Mouse (Mus musculus): ENCODE results near the gene 1810046K07Rik. TPM values are rescaled to one million over a fixed set of nuclear protein-coding genes. Genes with fewer than 3 reads are reported as not detected.
A peak's percentile ranks its signal among the peaks of the same experiment; 100 is the strongest.

Gene 1810046K07Rik
- not detected in 2 replicates for total RNA-seq (2014; fragmentation: Nextera tagmentation)
- total RNA-seq (2017): not detected in 2 replicates

- ATAC-seq (replicated peaks; ENCODE audit: low FRiP score, low TSS enrichment, poor library complexity, severe bottlenecking): no peak
Observed at GRCm38 (mm10) chr9:51328731-51329130, at the start of gene 1810046K07Rik. Gene 1810046K07Rik (minus strand): TSS chr9:51328917.

GRCm38 (mm10) chr9:51369560-51369959 is 40.8 kb upstream of the 1810046K07Rik start:
- ATAC-seq (replicated peaks; ENCODE audit: low FRiP score, low TSS enrichment, poor library complexity, severe bottlenecking): no peak

GRCm38 (mm10) chr9:51367124-51367523 is 38.4 kb upstream of the 1810046K07Rik start:
- no peak for ATAC-seq (replicated peaks; ENCODE audit: low FRiP score, low TSS enrichment, poor library complexity, severe bottlenecking)

- ATAC-seq (replicated peaks; ENCODE audit: low FRiP score, low TSS enrichment, poor library complexity, severe bottlenecking): no peak
Observed at GRCm38 (mm10) chr9:51364059-51364458, 35.3 kb upstream of the 1810046K07Rik start.

- no peak for ATAC-seq (replicated peaks; ENCODE audit: low FRiP score, low TSS enrichment, poor library complexity, severe bottlenecking)
Observed at GRCm38 (mm10) chr9:51353511-51353910, 24.8 kb upstream of the 1810046K07Rik start.

- no peak for ATAC-seq (replicated peaks; ENCODE audit: low FRiP score, low TSS enrichment, poor library complexity, severe bottlenecking)
Observed at GRCm38 (mm10) chr9:51352896-51353295, 24.2 kb upstream of the 1810046K07Rik start.

GRCm38 (mm10) chr9:51349422-51349821 is 20.7 kb upstream of the 1810046K07Rik start:
- no peak for ATAC-seq (replicated peaks; ENCODE audit: low FRiP score, low TSS enrichment, poor library complexity, severe bottlenecking)

GRCm38 (mm10) chr9:51345768-51346167 is 17.1 kb upstream of the 1810046K07Rik start:
- no peak for ATAC-seq (replicated peaks; ENCODE audit: low FRiP score, low TSS enrichment, poor library complexity, severe bottlenecking)

- ATAC-seq (replicated peaks; ENCODE audit: low FRiP score, low TSS enrichment, poor library complexity, severe bottlenecking): peak; percentile 98
Observed at GRCm38 (mm10) chr9:51335294-51336010, 6.7 kb upstream of the 1810046K07Rik start.

GRCm38 (mm10) chr9:51331449-51332238 is 2.9 kb upstream of the 1810046K07Rik start:
- no peak for ATAC-seq (replicated peaks; ENCODE audit: low FRiP score, low TSS enrichment, poor library complexity, severe bottlenecking)

GRCm38 (mm10) chr9:51327555-51327903 is 1.2 kb downstream of the 1810046K07Rik start:
- ATAC-seq (replicated peaks; ENCODE audit: low FRiP score, low TSS enrichment, poor library complexity, severe bottlenecking): no peak

GRCm38 (mm10) chr9:51326619-51327554 is 1.8 kb downstream of the 1810046K07Rik start:
- no peak for ATAC-seq (replicated peaks; ENCODE audit: low FRiP score, low TSS enrichment, poor library complexity, severe bottlenecking)

- no peak for ATAC-seq (replicated peaks; ENCODE audit: low FRiP score, low TSS enrichment, poor library complexity, severe bottlenecking)
Observed at GRCm38 (mm10) chr9:51324406-51325065, 4.2 kb downstream of the 1810046K07Rik start.

- ATAC-seq (replicated peaks; ENCODE audit: low FRiP score, low TSS enrichment, poor library complexity, severe bottlenecking): no peak
Observed at GRCm38 (mm10) chr9:51320096-51320495, 8.6 kb downstream of the 1810046K07Rik start.

GRCm38 (mm10) chr9:51318246-51318645 is 10.5 kb downstream of the 1810046K07Rik start:
- ATAC-seq (replicated peaks; ENCODE audit: low FRiP score, low TSS enrichment, poor library complexity, severe bottlenecking): no peak

GRCm38 (mm10) chr9:51317322-51317721 is 11.4 kb downstream of the 1810046K07Rik start:
- no peak for ATAC-seq (replicated peaks; ENCODE audit: low FRiP score, low TSS enrichment, poor library complexity, severe bottlenecking)

GRCm38 (mm10) chr9:51315402-51316063 is 13.2 kb downstream of the 1810046K07Rik start:
- ATAC-seq (replicated peaks; ENCODE audit: low FRiP score, low TSS enrichment, poor library complexity, severe bottlenecking): peak; percentile 64

- ATAC-seq (replicated peaks; ENCODE audit: low FRiP score, low TSS enrichment, poor library complexity, severe bottlenecking): no peak
Observed at GRCm38 (mm10) chr9:51312554-51313317, 16.0 kb downstream of the 1810046K07Rik start.

All from megakaryocyte-erythroid progenitor cell, adult 5-6 weeks (primary cell).